Comparison of ENCODE assay signal across 9 mouse cellular contexts in genomic region chr1:193370096-193370495, GRCm38 (mm10). TPM values are rescaled to one million over a fixed set of nuclear protein-coding genes. Genes with fewer than 3 reads are reported as not detected.
DNase-seq lines count a peak whose midpoint lies in the region; ATAC-seq lines count a peak whose summit lies in the region.
"Had no signal": no experiment of that assay in that cellular context is flagged by ENCODE, and none has a peak within 500 bp of the region (broad histone marks: within the 10 kb centered on the region; RNA-seq: fewer than 3 reads in every experiment).

Gene Camk1g, minus strand, starts transcription at chr1:193370298.

- peak within 1 kb of the TSS; percentile 59 for H3K4me2 ChIP-seq in kidney, embryonic 15.5 days
- peak within 1 kb of the TSS; percentile 71 for H3K4me2 ChIP-seq in hindbrain, embryonic 12.5 days (replicated peaks)
- H3K4me2 ChIP-seq: liver, embryonic 15.5 days had no signal

- H3K36me3 ChIP-seq in kidney, embryonic 15.5 days: no peaks in the 10 kb centered on the region
- no peaks in the 10 kb centered on the region for H3K36me3 ChIP-seq in hindbrain, embryonic 12.5 days
- no peaks in the 10 kb centered on the region for H3K36me3 ChIP-seq in splenic B cell, adult 2 months (ENCODE audit: control insufficient read depth, insufficient read depth, low read length, poor library complexity, severe bottlenecking)
- H3K36me3 ChIP-seq: liver, embryonic 15.5 days had no signal

- peak; percentile 94 for ATAC-seq in kidney, embryonic 15.5 days (replicated peaks; ENCODE audit: low FRiP score)
- ATAC-seq in hindbrain, embryonic 12.5 days (ENCODE audit: low FRiP score): peak; percentile 85

- intact Hi-C loops in left cerebral cortex, postnatal 36 days (cut with DNase I): no loop called here

- peak within 1 kb of the TSS; percentile 62 for H3K27ac ChIP-seq in kidney, embryonic 15.5 days
- peak within 1 kb of the TSS; percentile 40; the same call in 1 of the 2 replicates for H3K27ac ChIP-seq in hindbrain, embryonic 12.5 days
- H3K27ac ChIP-seq: liver, embryonic 15.5 days had no signal

- 0% methylated on average over 2 of the region's 2 CpGs for WGBS in kidney, embryonic 15.5 days
- 0% methylated on average over 2 of the region's 2 CpGs for WGBS in hindbrain, embryonic 12.5 days

- H3K4me1 ChIP-seq in kidney, embryonic 15.5 days: peaks cover 31% of the 10 kb centered on the region
- H3K4me1 ChIP-seq in hindbrain, embryonic 12.5 days: peaks cover 29% of the 10 kb centered on the region
- H3K4me1 ChIP-seq: liver, embryonic 15.5 days had no signal

- no peaks in the 10 kb centered on the region for H3K27me3 ChIP-seq in kidney, embryonic 15.5 days
- no peaks in the 10 kb centered on the region for H3K27me3 ChIP-seq in hindbrain, embryonic 12.5 days
- H3K27me3 ChIP-seq in splenic B cell, adult 2 months (ENCODE audit: control insufficient read depth, insufficient read depth, low read length, poor library complexity, severe bottlenecking): no peaks in the 10 kb centered on the region
- H3K27me3 ChIP-seq: liver, embryonic 15.5 days had no signal

- H3K4me3 ChIP-seq in kidney, embryonic 15.5 days (replicated peaks): peak within 1 kb of the TSS; percentile 47
- peak within 1 kb of the TSS; percentile 45 for H3K4me3 ChIP-seq in hindbrain, embryonic 12.5 days
- H3K4me3 ChIP-seq: liver, embryonic 15.5 days had no signal

- peak within 1 kb of the TSS; percentile 35 for H3K9ac ChIP-seq in kidney, embryonic 15.5 days
- H3K9ac ChIP-seq in hindbrain, embryonic 12.5 days: peak within 1 kb of the TSS; percentile 66
- H3K9ac ChIP-seq: liver, embryonic 15.5 days had no signal

- H3K9me3 ChIP-seq in kidney, embryonic 15.5 days (replicated peaks): no peaks in the 10 kb centered on the region
- no peaks in the 10 kb centered on the region for H3K9me3 ChIP-seq in hindbrain, embryonic 12.5 days (replicated peaks)
- H3K9me3 ChIP-seq: liver, embryonic 15.5 days had no signal

- DNase-seq in kidney, adult 18-20 months: no peak
- peak; percentile 90 for DNase-seq in embryo, embryonic 10.5 days (ENCODE audit: low spot score)
- DNase-seq in left cerebral cortex, postnatal 36 days (ENCODE audit: low spot score in 2 of 2): peak in 1 of 2 experiments; percentile 52
- DNase-seq in splenic B cell, adult 2 months (ENCODE audit: low read depth, low spot score): peak; percentile 23
- no peak for DNase-seq in cerebellum, postnatal 10 days
- no peak for DNase-seq in testis, postnatal 14 days (ENCODE audit: low spot score)

RNA-seq across cellular contexts. Expression of gene Camk1g, which starts in this region (rescaled TPM):
- 11.0 and 14.0 TPM in 2 replicates for polyA plus RNA-seq in kidney, embryonic 15.5 days (2015; fragmentation: Nextera tagmentation; extraction: Ambion mirVana)
- 19.7 and 20.3 TPM in 2 replicates for polyA plus RNA-seq in hindbrain, embryonic 12.5 days (2016; fragmentation: Nextera tagmentation; extraction: Ambion mirVana)
- 10 to 100 TPM; 32.4 to 47.1 TPM for total RNA-seq in left cerebral cortex, postnatal 36 days (2021)

Comparison
In these comparisons a context has a peak if more than half of its experiments do, and no peak if none do; other contexts are left out.
1. DNase-seq: peak in embryo, embryonic 10.5 days (single experiment) and splenic B cell, adult 2 months (single experiment); none in kidney, adult 18-20 months (single experiment), cerebellum, postnatal 10 days (0 of 2) and testis, postnatal 14 days (single experiment).